ENCODE assay signal across 14 mouse cellular contexts in the genomic region with DNA sequence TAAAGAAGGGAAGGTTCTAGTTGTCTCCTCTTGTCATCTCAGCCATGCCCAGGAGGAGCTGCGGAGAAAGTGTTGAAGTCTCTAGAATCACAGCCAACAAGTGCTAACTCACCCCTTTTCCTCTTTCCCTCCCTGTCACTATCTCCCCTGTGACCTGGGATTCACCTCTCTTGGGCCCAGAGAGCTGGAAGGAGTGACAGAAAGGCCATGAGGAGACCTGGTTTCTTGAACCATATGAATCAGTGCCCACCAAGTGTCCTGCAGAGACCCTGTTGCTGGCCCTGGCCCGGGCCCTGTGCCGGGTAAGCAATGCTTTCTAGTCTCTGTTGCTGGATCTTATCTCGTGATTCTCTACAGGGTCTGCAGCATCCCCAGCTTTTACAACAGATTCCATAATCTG.
A peak's percentile ranks its signal among the peaks of the same experiment; 100 is the strongest.
DNase-seq lines count a peak whose midpoint lies in the region; ATAC-seq and TF ChIP-seq lines count a peak whose summit lies in the region.
"Had no signal": no experiment of that assay in that cellular context is flagged by ENCODE, and none has a peak within 500 bp of the region (broad histone marks: within the 10 kb centered on the region; RNA-seq: fewer than 3 reads in every experiment).

No protein-coding gene starts in this region.

- no peak overlapping the region for H3K9ac ChIP-seq in heart, adult 2 months (ENCODE audit: low read depth, low read length)
- H3K9ac ChIP-seq in heart, embryonic 11.5 days (ENCODE audit: low read depth, low read length), result no peak overlapping the region
- H3K9ac ChIP-seq in hindbrain, embryonic 14.5 days, result no peak overlapping the region
- H3K9ac ChIP-seq in hindbrain, embryonic 11.5 days (ENCODE audit: low read depth, low read length), result no peak overlapping the region
- H3K9ac ChIP-seq in lung, embryonic 14.5 days, result no peak overlapping the region
- H3K9ac ChIP-seq: liver, embryonic 13.5 days had no signal

- H3K4me3 ChIP-seq in heart, adult 2 months, result no peak overlapping the region
- H3K4me3 ChIP-seq in heart, embryonic 11.5 days (ENCODE audit: low read depth, low read length), result no peak overlapping the region
- no peak overlapping the region for H3K4me3 ChIP-seq in hindbrain, embryonic 14.5 days (replicated peaks; ENCODE audit: low read length)
- H3K4me3 ChIP-seq in hindbrain, embryonic 11.5 days (ENCODE audit: low read depth, low read length), result no peak overlapping the region
- no peak overlapping the region for H3K4me3 ChIP-seq in lung, embryonic 14.5 days (ENCODE audit: low read depth, low read length)
- no peak overlapping the region for H3K4me3 ChIP-seq in small intestine, adult 2 months (ENCODE audit: low read depth, low read length)
- no peak overlapping the region for H3K4me3 ChIP-seq in left cerebral cortex, adult 2 months
- H3K4me3 ChIP-seq: liver, embryonic 13.5 days had no signal

- no peak overlapping the region for H3K4me2 ChIP-seq in heart, embryonic 11.5 days
- H3K4me2 ChIP-seq in hindbrain, embryonic 14.5 days (replicated peaks), result no peak overlapping the region
- H3K4me2 ChIP-seq in hindbrain, embryonic 11.5 days (replicated peaks; ENCODE audit: low read depth, low read length), result no peak overlapping the region
- H3K4me2 ChIP-seq in lung, embryonic 14.5 days, result no peak overlapping the region
- H3K4me2 ChIP-seq: liver, embryonic 13.5 days had no signal

- peak overlapping the region; percentile 91 for H3K27ac ChIP-seq in heart, adult 2 months
- no peak overlapping the region for H3K27ac ChIP-seq in heart, embryonic 11.5 days (ENCODE audit: low read depth, low read length)
- peak overlapping the region; percentile 8; the same call in 1 of the 2 replicates for H3K27ac ChIP-seq in hindbrain, embryonic 14.5 days
- no peak overlapping the region for H3K27ac ChIP-seq in hindbrain, embryonic 11.5 days (ENCODE audit: low read depth, low read length)
- H3K27ac ChIP-seq in lung, embryonic 14.5 days (ENCODE audit: low read depth), result peak overlapping the region; percentile 73
- H3K27ac ChIP-seq in small intestine, adult 2 months (ENCODE audit: insufficient read depth, low read depth, low read length), result peak overlapping the region; percentile 84
- no peak overlapping the region for H3K27ac ChIP-seq in left cerebral cortex, adult 2 months
- H3K27ac ChIP-seq: liver, embryonic 13.5 days had no signal

- no peak for DNase-seq in heart, adult 2 months
- DNase-seq in hindbrain, embryonic 14.5 days (ENCODE audit: low spot score), result no peak
- DNase-seq in hindbrain, embryonic 11.5 days (ENCODE audit: low spot score), result no peak
- DNase-seq in lung, embryonic 14.5 days, result no peak
- no peak for DNase-seq in lung, postnatal 25 days (ENCODE audit: low spot score)
- no peak for DNase-seq in left cerebral cortex, adult 2 months (ENCODE audit: extremely low spot score in 1 of 2, low spot score in 2 of 2)
- DNase-seq: cerebellum, postnatal 14 days; gastrocnemius, postnatal 10 days; liver, embryonic 13.5 days; right cerebral cortex, postnatal 25 days had no signal

- no peak for TF ChIP-seq CTCF in heart, adult 2 months (IDR thresholded peaks at IDR 0.05)
- no peak for TF ChIP-seq CTCF in lung, embryonic 14.5 days (IDR thresholded peaks at IDR 0.05; ENCODE audit: low read depth)
- TF ChIP-seq CTCF in small intestine, adult 2 months (IDR thresholded peaks at IDR 0.05; ENCODE audit: extremely low read depth, insufficient read length, insufficient replicate concordance, low read depth, low read length), result no peak
- TF ChIP-seq CTCF in left cerebral cortex, adult 2 months (IDR thresholded peaks at IDR 0.05), result no peak

- no peak for ATAC-seq in heart, embryonic 11.5 days (replicated peaks; ENCODE audit: insufficient number of reproducible peaks, low FRiP score, low TSS enrichment)
- ATAC-seq in hindbrain, embryonic 14.5 days (ENCODE audit: low FRiP score), result no peak
- ATAC-seq in hindbrain, embryonic 11.5 days (ENCODE audit: low FRiP score), result no peak
- ATAC-seq in lung, embryonic 14.5 days (ENCODE audit: insufficient read depth), result no peak
- ATAC-seq: hindbrain, embryonic 16.5 days; midbrain, embryonic 16.5 days had no signal

- TF ChIP-seq POLR2A in heart, adult 2 months (IDR thresholded peaks at IDR 0.05; ENCODE audit: insufficient read depth, low read depth, low read length), result no peak
- no peak for TF ChIP-seq POLR2A in small intestine, adult 2 months (IDR thresholded peaks at IDR 0.05; ENCODE audit: low read depth, low read length)

- no peaks in the 10 kb centered on the region for H3K27me3 ChIP-seq in heart, adult 2 months (ENCODE audit: control insufficient read depth, insufficient read depth, low read length)
- H3K27me3 ChIP-seq in heart, embryonic 11.5 days (ENCODE audit: control insufficient read depth, insufficient read depth, low read length), result no peaks in the 10 kb centered on the region
- no peaks in the 10 kb centered on the region for H3K27me3 ChIP-seq in hindbrain, embryonic 14.5 days (ENCODE audit: control insufficient read depth, insufficient read depth, low read length)
- no peaks in the 10 kb centered on the region for H3K27me3 ChIP-seq in hindbrain, embryonic 11.5 days (ENCODE audit: control insufficient read depth, insufficient read depth, low read length)
- no peaks in the 10 kb centered on the region for H3K27me3 ChIP-seq in lung, embryonic 14.5 days (ENCODE audit: insufficient read depth, low read length)
- H3K27me3 ChIP-seq in small intestine, adult 2 months (ENCODE audit: control insufficient read depth, insufficient read depth, low read length), result no peaks in the 10 kb centered on the region
- H3K27me3 ChIP-seq: liver, embryonic 13.5 days had no signal

- H3K36me3 ChIP-seq in heart, adult 2 months (ENCODE audit: control insufficient read depth, insufficient read depth, low read length), result no peaks in the 10 kb centered on the region
- H3K36me3 ChIP-seq in heart, embryonic 11.5 days (ENCODE audit: control insufficient read depth, insufficient read depth, low read length), result no peaks in the 10 kb centered on the region
- no peaks in the 10 kb centered on the region for H3K36me3 ChIP-seq in hindbrain, embryonic 14.5 days (replicated peaks; ENCODE audit: control insufficient read depth, insufficient read depth)
- no peaks in the 10 kb centered on the region for H3K36me3 ChIP-seq in hindbrain, embryonic 11.5 days (ENCODE audit: control insufficient read depth, insufficient read depth, low read length)
- no peaks in the 10 kb centered on the region for H3K36me3 ChIP-seq in lung, embryonic 14.5 days (ENCODE audit: insufficient read depth)
- no peaks in the 10 kb centered on the region for H3K36me3 ChIP-seq in small intestine, adult 2 months (ENCODE audit: control insufficient read depth, insufficient read depth, low read length)
- H3K36me3 ChIP-seq: liver, embryonic 13.5 days had no signal

- H3K79me2 ChIP-seq in heart, adult 2 months (replicated peaks; ENCODE audit: control insufficient read depth, insufficient read depth, low read length), result no peaks in the 10 kb centered on the region

- intact Hi-C loops in heart, adult 2 months (cut with DNase I), result no loop called here
- intact Hi-C loops in left cerebral cortex, adult 2 months (cut with DNase I), result no loop called here

- TF ChIP-seq EP300 in heart, adult 2 months (IDR thresholded peaks at IDR 0.05; ENCODE audit: insufficient read depth, low read depth, low read length), result no peak

- 53% methylated on average over 4 of the region's 4 CpGs for WGBS in heart, adult 2 months
- 34% methylated on average over 4 of the region's 4 CpGs for WGBS in heart, embryonic 11.5 days (ENCODE audit: insufficient replicate concordance)
- 87% methylated on average over 4 of the region's 4 CpGs for WGBS in hindbrain, embryonic 14.5 days
- WGBS in hindbrain, embryonic 11.5 days, result 90% methylated on average over 4 of the region's 4 CpGs
- WGBS in lung, embryonic 14.5 days, result 62% methylated on average over 4 of the region's 4 CpGs
- WGBS in small intestine, adult 2 months, result 81% methylated on average over 4 of the region's 4 CpGs

- peaks cover 19% of the 10 kb centered on the region for H3K4me1 ChIP-seq in heart, adult 2 months (ENCODE audit: control insufficient read depth, insufficient read depth, low read length)
- peaks cover 20% of the 10 kb centered on the region for H3K4me1 ChIP-seq in heart, embryonic 11.5 days (ENCODE audit: control insufficient read depth, insufficient read depth, low read length)
- peaks cover 14% of the 10 kb centered on the region for H3K4me1 ChIP-seq in hindbrain, embryonic 14.5 days (replicated peaks; ENCODE audit: control insufficient read depth, insufficient read depth, low read length)
- peaks cover 5% of the 10 kb centered on the region; the same call in 1 of the 2 replicates for H3K4me1 ChIP-seq in hindbrain, embryonic 11.5 days (replicated peaks; ENCODE audit: control insufficient read depth, insufficient read depth, low read length)
- peaks cover 16% of the 10 kb centered on the region; the same call in 1 of the 2 replicates for H3K4me1 ChIP-seq in lung, embryonic 14.5 days (ENCODE audit: insufficient read depth)
- peaks cover 7% of the 10 kb centered on the region for H3K4me1 ChIP-seq in small intestine, adult 2 months (ENCODE audit: control insufficient read depth, insufficient read depth, insufficient read length, low read length)

- H3K9me3 ChIP-seq in heart, embryonic 11.5 days (replicated peaks; ENCODE audit: control insufficient read depth, low read length), result no peaks in the 10 kb centered on the region
- H3K9me3 ChIP-seq in hindbrain, embryonic 14.5 days (ENCODE audit: control insufficient read depth, low read length), result peaks cover 8% of the 10 kb centered on the region; the same call in 1 of the 2 replicates
- no peaks in the 10 kb centered on the region for H3K9me3 ChIP-seq in hindbrain, embryonic 11.5 days (ENCODE audit: control insufficient read depth, low read length)
- no peaks in the 10 kb centered on the region for H3K9me3 ChIP-seq in lung, embryonic 14.5 days (ENCODE audit: low read depth, low read length)
- H3K9me3 ChIP-seq: liver, embryonic 13.5 days had no signal

Comparison
In these comparisons a context has a peak if more than half of its experiments do, and no peak if none do; other contexts are left out.
1. H3K27ac ChIP-seq: peak in heart, adult 2 months (single experiment), hindbrain, embryonic 14.5 days (single experiment), lung, embryonic 14.5 days (single experiment) and small intestine, adult 2 months (single experiment); none in heart, embryonic 11.5 days (single experiment), hindbrain, embryonic 11.5 days (single experiment) and left cerebral cortex, adult 2 months (single experiment).